Mouse (Mus musculus) hindbrain, embryonic 15.5 days (tissue): ENCODE results near the gene Smtnl1. TPM values are rescaled to one million over a fixed set of nuclear protein-coding genes. Genes with fewer than 3 reads are reported as not detected.

Experiments
- ATAC-seq: fragments of 200-750 bp; cut with Nextera tagmentation; 2 replicates; pipeline ENCODE4 v1.8.0; 2017; ENCODE audit warnings: low read depth, moderate number of reproducible peaks, moderate TSS enrichment; ENCODE audit not compliant: low FRiP score
- H3K27ac ChIP-seq: fragments of 300-500 bp; sonication (generic); replicated peaks from 2 replicates; pipeline ENCODE4 v1.5.1; 2015; ENCODE audit warnings: mild to moderate bottlenecking, inconsistent platforms
- H3K27me3 ChIP-seq: fragments of 300-500 bp; sonication (generic); 2 replicates; pipeline ENCODE4 v1.6.1; 2015; ENCODE audit warnings: control low read depth, inconsistent platforms
- H3K36me3 ChIP-seq: fragments of 300-500 bp; sonication (generic); 2 replicates; pipeline ENCODE4 v1.6.1; 2015; ENCODE audit warnings: control low read depth, inconsistent platforms
- H3K4me1 ChIP-seq: fragments of 300-500 bp; sonication (generic); replicated peaks from 2 replicates; pipeline ENCODE4 v1.6.1; 2015; ENCODE audit warnings: control low read depth, inconsistent platforms
- H3K4me2 ChIP-seq: fragments of 300-500 bp; sonication (generic); 2 replicates; pipeline ENCODE4 v1.6.1; 2015; ENCODE audit warnings: moderate library complexity, mild to moderate bottlenecking, inconsistent platforms
- H3K4me3 ChIP-seq: fragments of 300-500 bp; sonication (generic); 2 replicates; pipeline ENCODE4 v1.5.1; 2015; ENCODE audit warnings: mild to moderate bottlenecking, inconsistent platforms
- H3K9ac ChIP-seq: fragments of 300-500 bp; sonication (generic); 2 replicates; pipeline ENCODE4 v1.6.1; 2015; ENCODE audit warnings: inconsistent platforms
- H3K9me3 ChIP-seq: fragments of 300-500 bp; sonication (generic); 2 replicates; pipeline ENCODE4 v1.6.1; 2016; ENCODE audit warnings: control low read depth, inconsistent platforms
- WGBS: fragments of 180-500 bp; shearing (Covaris S2); methylation state at CpG from one replicate; pipeline ENCODE4 v1.1.7; 2015; 5-methylcytosine and 5-hydroxymethylcytosine counted together
- polyA plus RNA-seq: library from polyadenylated mRNA; unstranded; fragments of >200 nt; fragmentation: Nextera tagmentation; extraction: Ambion mirVana; gene quantifications from 2 replicates; pipeline ENCODE4 v1.2.1, GENCODE M21; 2015

Smtnl1 gene
- not detected in 2 replicates for polyA plus RNA-seq

- no peak for ATAC-seq
- Histone ChIP-seq H3K9ac (no peak within 1 kb of the TSS), H3K27ac (no peak within 1 kb of the TSS), H3K9me3 (no peaks in the 10 kb centered on the region), H3K4me1 (peaks cover 6% of the 10 kb centered on the region), H3K4me2 (no peak within 1 kb of the TSS), H3K36me3 (no peaks in the 10 kb centered on the region), H3K27me3 (peaks cover 10% of the 10 kb centered on the region; the same call in 1 of the 2 replicates), H3K4me3 (no peak within 1 kb of the TSS)
- WGBS = 70% methylated on average over 13 of the region's 13 CpGs
Observed at GRCm38 (mm10) chr2:84822552-84822951, at the start of gene Smtnl1. Gene Smtnl1 (minus strand): TSS chr2:84822652.

- H3K9ac ChIP-seq = no peak overlapping the region
Observed at GRCm38 (mm10) chr2:84870623-84871160, 48.2 kb upstream of the Smtnl1 start.

GRCm38 (mm10) chr2:84868977-84869376, 46.5 kb upstream of the Smtnl1 start:
- Histone ChIP-seq H3K36me3 (no peaks in the 10 kb centered on the region), H3K27ac (no peak overlapping the region), H3K4me2 (no peak overlapping the region), H3K9ac (no peak overlapping the region), H3K27me3 (peaks cover 87% of the 10 kb centered on the region), H3K9me3 (no peaks in the 10 kb centered on the region), H3K4me3 (no peak overlapping the region), H3K4me1 (peaks cover 24% of the 10 kb centered on the region)
- 68% methylated on average over 2 of the region's 2 CpGs for WGBS
- ATAC-seq = no peak

More at GRCm38 (mm10) chr2:84870623-84871160, 48.2 kb upstream of the Smtnl1 start:
- no peaks in the 10 kb centered on the region for H3K36me3 ChIP-seq
- H3K4me1 ChIP-seq = peaks cover 21% of the 10 kb centered on the region
- WGBS = 69% methylated on average over 4 of the region's 4 CpGs
- no peak overlapping the region for H3K4me2 ChIP-seq
- H3K27me3 ChIP-seq = peaks cover 92% of the 10 kb centered on the region
- H3K9me3 ChIP-seq = no peaks in the 10 kb centered on the region
- no peak overlapping the region for H3K4me3 ChIP-seq
- ATAC-seq = no peak
- H3K27ac ChIP-seq = no peak overlapping the region

GRCm38 (mm10) chr2:84868521-84868943, 46.1 kb upstream of the Smtnl1 start:
- Histone ChIP-seq H3K36me3 (no peaks in the 10 kb centered on the region), H3K27me3 (peaks cover 83% of the 10 kb centered on the region), H3K27ac (no peak overlapping the region), H3K9me3 (no peaks in the 10 kb centered on the region), H3K9ac (no peak overlapping the region), H3K4me1 (peaks cover 24% of the 10 kb centered on the region), H3K4me2 (no peak overlapping the region), H3K4me3 (no peak overlapping the region)
- no peak for ATAC-seq
- 11% methylated on average over 5 of the region's 5 CpGs for WGBS

- peak overlapping the region; percentile 36 for H3K4me3 ChIP-seq
- H3K36me3 ChIP-seq = no peaks in the 10 kb centered on the region
- H3K4me1 ChIP-seq = peaks cover 11% of the 10 kb centered on the region
- no peak overlapping the region for H3K27ac ChIP-seq
- peak overlapping the region; percentile 41 for H3K9ac ChIP-seq
- peak overlapping the region; percentile 75 for H3K4me2 ChIP-seq
- ATAC-seq = peak; percentile 53
- H3K9me3 ChIP-seq = no peaks in the 10 kb centered on the region
- peaks cover 56% of the 10 kb centered on the region for H3K27me3 ChIP-seq
- under 1% methylated on average over 47 of the region's 47 CpGs for WGBS
Observed at GRCm38 (mm10) chr2:84865616-84866571, 43.4 kb upstream of the Smtnl1 start.

- no peak overlapping the region for H3K4me3 ChIP-seq
- peaks cover 22% of the 10 kb centered on the region for H3K27me3 ChIP-seq
- 85% methylated on average over 3 of the region's 3 CpGs for WGBS
- ATAC-seq = no peak
- no peaks in the 10 kb centered on the region for H3K9me3 ChIP-seq
- H3K36me3 ChIP-seq = no peaks in the 10 kb centered on the region
- no peak overlapping the region for H3K9ac ChIP-seq
- H3K4me2 ChIP-seq = no peak overlapping the region
- peaks cover 11% of the 10 kb centered on the region for H3K4me1 ChIP-seq
- no peak overlapping the region for H3K27ac ChIP-seq
Observed at GRCm38 (mm10) chr2:84862231-84862630, 39.8 kb upstream of the Smtnl1 start.

GRCm38 (mm10) chr2:84861430-84861829, 39.0 kb upstream of the Smtnl1 start:
- ATAC-seq = no peak
- H3K4me1 ChIP-seq = peaks cover 10% of the 10 kb centered on the region

GRCm38 (mm10) chr2:84859991-84860780, 37.7 kb upstream of the Smtnl1 start:
- no peaks in the 10 kb centered on the region for H3K36me3 ChIP-seq
- 85% methylated on average over 7 of the region's 7 CpGs for WGBS
- no peak overlapping the region for H3K27ac ChIP-seq
- no peak overlapping the region for H3K4me3 ChIP-seq
- peaks cover 5% of the 10 kb centered on the region; the same call in 1 of the 2 replicates for H3K27me3 ChIP-seq
- H3K9ac ChIP-seq = no peak overlapping the region
- no peak; the same call in 1 of the 2 replicates for ATAC-seq
- H3K4me1 ChIP-seq = no peaks in the 10 kb centered on the region
- no peaks in the 10 kb centered on the region for H3K9me3 ChIP-seq
- H3K4me2 ChIP-seq = no peak overlapping the region

More at GRCm38 (mm10) chr2:84861430-84861829, 39.0 kb upstream of the Smtnl1 start:
- Histone ChIP-seq H3K4me2 (no peak overlapping the region), H3K9me3 (no peaks in the 10 kb centered on the region), H3K4me3 (no peak overlapping the region), H3K36me3 (no peaks in the 10 kb centered on the region), H3K27ac (no peak overlapping the region), H3K27me3 (peaks cover 16% of the 10 kb centered on the region), H3K9ac (no peak overlapping the region)
- 86% methylated on average over 3 of the region's 3 CpGs for WGBS

GRCm38 (mm10) chr2:84858551-84858950, 36.1 kb upstream of the Smtnl1 start:
- ATAC-seq = no peak
- H3K4me1 ChIP-seq = no peaks in the 10 kb centered on the region
- no peak overlapping the region for H3K4me3 ChIP-seq

GRCm38 (mm10) chr2:84855732-84856131, 33.3 kb upstream of the Smtnl1 start:
- H3K9ac ChIP-seq = no peak overlapping the region
- H3K9me3 ChIP-seq = no peaks in the 10 kb centered on the region
- H3K27ac ChIP-seq = no peak overlapping the region
- WGBS = 67% methylated on average over 2 of the region's 2 CpGs
- no peak overlapping the region for H3K4me2 ChIP-seq
- H3K4me1 ChIP-seq = 0 out of 2 replicates have a peak, but pooled peaks cover 4% of the 10 kb centered on the region
- H3K4me3 ChIP-seq = no peak overlapping the region
- no peaks in the 10 kb centered on the region for H3K27me3 ChIP-seq
- peak; percentile 60; the same call in 1 of the 2 replicates for ATAC-seq
- no peaks in the 10 kb centered on the region for H3K36me3 ChIP-seq

More at GRCm38 (mm10) chr2:84858551-84858950, 36.1 kb upstream of the Smtnl1 start:
- Histone ChIP-seq H3K4me2 (no peak overlapping the region), H3K27me3 (no peaks in the 10 kb centered on the region), H3K27ac (no peak overlapping the region), H3K9me3 (no peaks in the 10 kb centered on the region), H3K9ac (no peak overlapping the region), H3K36me3 (no peaks in the 10 kb centered on the region)
- 93% methylated on average over 1 of the region's 1 CpGs for WGBS

GRCm38 (mm10) chr2:84851130-84852040, 28.9 kb upstream of the Smtnl1 start:
- no peak overlapping the region for H3K4me3 ChIP-seq
- 36% methylated on average over 23 of the region's 23 CpGs for WGBS
- H3K4me1 ChIP-seq = 0 out of 2 replicates have a peak, but pooled peaks cover 4% of the 10 kb centered on the region
- peak overlapping the region; percentile 22; the same call in 1 of the 2 replicates for H3K4me2 ChIP-seq
- no peak overlapping the region for H3K27ac ChIP-seq
- no peaks in the 10 kb centered on the region for H3K9me3 ChIP-seq
- no peak for ATAC-seq
- no peak overlapping the region for H3K9ac ChIP-seq
- H3K36me3 ChIP-seq = no peaks in the 10 kb centered on the region
- H3K27me3 ChIP-seq = no peaks in the 10 kb centered on the region
